13 mouse cellular contexts compared by ENCODE assay signal in the genomic region with DNA sequence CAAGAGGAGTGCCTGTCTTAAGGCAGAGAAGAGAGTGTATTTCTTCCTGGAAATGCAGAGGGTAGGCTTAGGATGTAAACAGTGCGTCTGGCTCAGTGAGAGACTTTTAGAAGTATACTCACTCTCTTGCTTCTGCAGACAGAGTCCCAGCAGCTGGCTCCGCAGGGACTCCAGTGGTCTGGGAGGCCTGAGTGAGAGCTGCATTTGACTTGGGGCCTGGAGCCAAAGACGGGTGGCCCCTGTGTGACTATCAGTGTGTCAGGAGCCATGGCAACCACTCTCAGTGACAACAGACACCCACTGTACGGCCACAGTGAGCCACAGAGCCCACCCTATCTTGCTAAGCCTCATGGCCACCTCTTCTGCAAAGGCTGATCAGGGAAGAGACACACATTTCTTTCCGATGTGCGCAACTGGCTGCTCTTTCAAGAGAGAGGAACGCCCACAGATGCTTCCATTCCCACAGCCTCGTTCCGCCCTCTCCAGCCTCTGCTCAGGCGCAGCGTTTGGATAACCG.
DNase-seq lines count a peak whose midpoint lies in the region; ATAC-seq and TF ChIP-seq lines count a peak whose summit lies in the region.
"Had no signal": no experiment of that assay in that cellular context is flagged by ENCODE, and none has a peak within 500 bp of the region (broad histone marks: within the 10 kb centered on the region; RNA-seq: fewer than 3 reads in every experiment).

No protein-coding gene starts in this region.

- no peaks in the 10 kb centered on the region for H3K9me3 ChIP-seq in lung, embryonic 15.5 days
- H3K9me3 ChIP-seq in intestine, embryonic 16.5 days (ENCODE audit: control insufficient read depth, low read length) = no peaks in the 10 kb centered on the region
- H3K9me3 ChIP-seq: neural tube, embryonic 12.5 days had no signal

- TF ChIP-seq CTCF in heart, adult 2 months (IDR thresholded peaks at IDR 0.05) = no peak

- no peak overlapping the region for H3K4me2 ChIP-seq in lung, embryonic 15.5 days
- H3K4me2 ChIP-seq in intestine, embryonic 16.5 days (ENCODE audit: low read depth, low read length) = no peak overlapping the region
- H3K4me2 ChIP-seq: neural tube, embryonic 12.5 days had no signal

- intact Hi-C loops in heart, adult 2 months (cut with DNase I) = no loop called here

- ATAC-seq in frontal cortex, adult (ENCODE audit: low TSS enrichment) = peak; percentile 59; the same call in 1 of the 2 replicates
- peak; percentile 26; the same call in 1 of the 2 replicates for ATAC-seq in lung, embryonic 15.5 days (ENCODE audit: borderline replicate concordance, extremely low read depth, low FRiP score, low TSS enrichment)
- peak; percentile 50 for ATAC-seq in intestine, embryonic 16.5 days

- 45% methylated on average over 12 of the region's 12 CpGs for WGBS in lung, embryonic 15.5 days
- WGBS in heart, adult 2 months = 63% methylated on average over 12 of the region's 12 CpGs
- 57% methylated on average over 12 of the region's 12 CpGs for WGBS in intestine, embryonic 16.5 days

- H3K79me2 ChIP-seq in heart, adult 2 months (replicated peaks; ENCODE audit: control insufficient read depth, insufficient read depth, low read length) = no peaks in the 10 kb centered on the region

- peak overlapping the region; percentile 50; the same call in 1 of the 2 replicates for H3K27ac ChIP-seq in lung, embryonic 15.5 days
- peak overlapping the region; percentile 29 for H3K27ac ChIP-seq in heart, adult 2 months
- peak overlapping the region; percentile 50; the same call in 1 of the 2 replicates for H3K27ac ChIP-seq in intestine, embryonic 16.5 days (ENCODE audit: low read length)
- H3K27ac ChIP-seq: neural tube, embryonic 12.5 days had no signal

- H3K36me3 ChIP-seq in lung, embryonic 15.5 days = no peaks in the 10 kb centered on the region
- no peaks in the 10 kb centered on the region for H3K36me3 ChIP-seq in heart, adult 2 months (ENCODE audit: control insufficient read depth, insufficient read depth, low read length)
- H3K36me3 ChIP-seq in intestine, embryonic 16.5 days (ENCODE audit: control insufficient read depth, insufficient read depth, low read length) = no peaks in the 10 kb centered on the region
- H3K36me3 ChIP-seq: neural tube, embryonic 12.5 days had no signal

- no peaks in the 10 kb centered on the region for H3K27me3 ChIP-seq in lung, embryonic 15.5 days
- no peaks in the 10 kb centered on the region for H3K27me3 ChIP-seq in heart, adult 2 months (ENCODE audit: control insufficient read depth, insufficient read depth, low read length)
- no peaks in the 10 kb centered on the region for H3K27me3 ChIP-seq in intestine, embryonic 16.5 days (replicated peaks; ENCODE audit: control insufficient read depth, insufficient read depth, low read length)
- H3K27me3 ChIP-seq: neural tube, embryonic 12.5 days had no signal

- H3K4me1 ChIP-seq in lung, embryonic 15.5 days = peaks cover 30% of the 10 kb centered on the region
- H3K4me1 ChIP-seq in heart, adult 2 months (ENCODE audit: control insufficient read depth, insufficient read depth, low read length) = peaks cover 1% of the 10 kb centered on the region; the same call in 1 of the 2 replicates
- peaks cover 5% of the 10 kb centered on the region for H3K4me1 ChIP-seq in intestine, embryonic 16.5 days (ENCODE audit: control insufficient read depth, insufficient read depth, low read length)

- no peak for TF ChIP-seq EP300 in heart, adult 2 months (IDR thresholded peaks at IDR 0.05; ENCODE audit: insufficient read depth, low read depth, low read length)

- H3K4me3 ChIP-seq in lung, embryonic 15.5 days = no peak overlapping the region
- no peak overlapping the region for H3K4me3 ChIP-seq in heart, adult 2 months
- H3K4me3 ChIP-seq in intestine, embryonic 16.5 days (ENCODE audit: low read length) = no peak overlapping the region
- H3K4me3 ChIP-seq: neural tube, embryonic 12.5 days had no signal

- TF ChIP-seq POLR2A in heart, adult 2 months (IDR thresholded peaks at IDR 0.05; ENCODE audit: insufficient read depth, low read depth, low read length) = no peak

- DNase-seq in frontal cortex, postnatal 14 days (ENCODE audit: low spot score in 2 of 2) = no peak
- DNase-seq in lung, adult 18-20 months = no peak
- DNase-seq in heart, adult 2 months = peak; percentile 49 to 56
- DNase-seq in cerebellum, adult 11 months = no peak
- no peak for DNase-seq in cerebellum, postnatal 4 days (ENCODE audit: low spot score in 2 of 2)
- DNase-seq: embryo, embryonic 11 days; kidney, adult 18-20 months; left cerebral cortex, postnatal 4 days; right cerebral cortex, postnatal 4 days had no signal

- no peak overlapping the region for H3K9ac ChIP-seq in lung, embryonic 15.5 days
- no peak overlapping the region for H3K9ac ChIP-seq in heart, adult 2 months (ENCODE audit: low read depth, low read length)
- no peak overlapping the region for H3K9ac ChIP-seq in intestine, embryonic 16.5 days (ENCODE audit: low read depth, low read length)
- H3K9ac ChIP-seq: neural tube, embryonic 12.5 days had no signal

Comparison
In these comparisons a context has a peak if more than half of its experiments do, and no peak if none do; other contexts are left out.
1. DNase-seq: peak in heart, adult 2 months (2 of 2); none in frontal cortex, postnatal 14 days (0 of 2), lung, adult 18-20 months (0 of 2), cerebellum, adult 11 months (single experiment) and cerebellum, postnatal 4 days (0 of 2).
2. Peak in every context shown above with its lines, with median percentiles within 50 percentile points of each other: ATAC-seq and H3K27ac ChIP-seq.